Mouse (Mus musculus) myocyte (in vitro differentiated cells): Measurements from ENCODE around the gene Hoxd12. TPM values are rescaled to one million over a fixed set of nuclear protein-coding genes. Genes with fewer than 3 reads are reported as not detected.

Experiments
- H3K27me3 ChIP-seq: one replicate; pipeline ENCODE4 v1.6.1; 2011; ENCODE audit not compliant: control insufficient read depth, insufficient read depth, insufficient read length
- H3K36me3 ChIP-seq: one replicate; pipeline ENCODE4 v1.6.1; 2011; ENCODE audit not compliant: control insufficient read depth, insufficient read depth
- H3K4me2 ChIP-seq: one replicate; pipeline ENCODE4 v1.6.1; 2011; ENCODE audit warnings: low read depth, control low read depth
- H3K4me3 ChIP-seq: one replicate; pipeline ENCODE4 v1.5.1; 2011; ENCODE audit warnings: mild to moderate bottlenecking, control low read depth, moderate library complexity
- H3K79me2 ChIP-seq: one replicate; pipeline ENCODE4 v1.6.1; 2011; ENCODE audit not compliant: control insufficient read depth, insufficient read depth
- H3ac ChIP-seq: one replicate; pipeline ENCODE4 v1.6.1; 2011; ENCODE audit not compliant: control insufficient read depth, insufficient read length
- CEBPB ChIP-seq: IDR thresholded peaks from 2 replicates; pipeline ENCODE4 v1.6.1; 2011; ENCODE audit warnings: mild to moderate bottlenecking, moderate library complexity; ENCODE audit not compliant: poor library complexity, insufficient read depth, severe bottlenecking
- E2F4 ChIP-seq: IDR thresholded peaks from one replicate; pipeline ENCODE4 v1.6.1; 2011; ENCODE audit warnings: mild to moderate bottlenecking, control low read depth, moderate library complexity; ENCODE audit not compliant: insufficient read depth
- MAX ChIP-seq: IDR thresholded peaks from one replicate; pipeline ENCODE4 v1.6.1; 2011; ENCODE audit warnings: low read depth, mild to moderate bottlenecking, control low read depth
- MYOD1 ChIP-seq, 3 experiments: IDR thresholded peaks; one replicate each; pipeline ENCODE4 v1.6.1; 2011; ENCODE audit warnings: control low read depth in 2 of 3, low read depth in 2 of 3, mild to moderate bottlenecking in 2 of 3, moderate library complexity in 1 of 3; ENCODE audit not compliant: insufficient read length in 2 of 3, control insufficient read depth in 1 of 3
- MYOG ChIP-seq, 3 experiments: IDR thresholded peaks; one replicate each; pipeline ENCODE4 v1.6.1; 2011; ENCODE audit warnings: control low read depth in 2 of 3, low read depth in 2 of 3, mild to moderate bottlenecking in 2 of 3; ENCODE audit not compliant: insufficient read length in 2 of 3, control insufficient read depth in 1 of 3, insufficient read depth in 1 of 3
- POLR2A ChIP-seq: IDR thresholded peaks from one replicate; pipeline ENCODE4 v1.6.1; 2011; ENCODE audit warnings: low read depth, mild to moderate bottlenecking, control low read depth, moderate library complexity; ENCODE audit not compliant: insufficient read length
- POLR2AphosphoS2 ChIP-seq: IDR thresholded peaks from one replicate; pipeline ENCODE4 v1.6.1; 2011; ENCODE audit warnings: low read depth, control low read depth; ENCODE audit not compliant: insufficient read length
- REST ChIP-seq: IDR thresholded peaks from one replicate; pipeline ENCODE4 v1.6.1; 2011; ENCODE audit warnings: mild to moderate bottlenecking, control low read depth, moderate library complexity; ENCODE audit not compliant: insufficient read depth, insufficient read length
- SRF ChIP-seq: IDR thresholded peaks from one replicate; pipeline ENCODE4 v1.6.1; 2011; ENCODE audit warnings: low read depth; ENCODE audit not compliant: control insufficient read depth, insufficient read length
- TCF12 ChIP-seq: IDR thresholded peaks from one replicate; pipeline ENCODE4 v1.6.1; 2011; ENCODE audit warnings: mild to moderate bottlenecking, control low read depth; ENCODE audit not compliant: poor library complexity, insufficient read depth, severe bottlenecking
- TCF3 ChIP-seq: IDR thresholded peaks from one replicate; pipeline ENCODE4 v1.6.1; 2011; ENCODE audit warnings: low read depth, control low read depth; ENCODE audit not compliant: insufficient read length
- USF1 ChIP-seq: IDR thresholded peaks from one replicate; pipeline ENCODE4 v1.6.1; 2011; ENCODE audit warnings: low read depth, mild to moderate bottlenecking, control low read depth, moderate library complexity
- polyA plus RNA-seq: library from polyadenylated mRNA; unstranded; fragments of >200 nt; fragmentation: generic; extraction: Trizol; gene quantifications from one replicate; pipeline ENCODE4 v1.2.1, GENCODE M21; 2012; ENCODE audit warnings: missing spikeins

Hoxd12 gene
- polyA plus RNA-seq, 1 experiment = not detected

DNA sequence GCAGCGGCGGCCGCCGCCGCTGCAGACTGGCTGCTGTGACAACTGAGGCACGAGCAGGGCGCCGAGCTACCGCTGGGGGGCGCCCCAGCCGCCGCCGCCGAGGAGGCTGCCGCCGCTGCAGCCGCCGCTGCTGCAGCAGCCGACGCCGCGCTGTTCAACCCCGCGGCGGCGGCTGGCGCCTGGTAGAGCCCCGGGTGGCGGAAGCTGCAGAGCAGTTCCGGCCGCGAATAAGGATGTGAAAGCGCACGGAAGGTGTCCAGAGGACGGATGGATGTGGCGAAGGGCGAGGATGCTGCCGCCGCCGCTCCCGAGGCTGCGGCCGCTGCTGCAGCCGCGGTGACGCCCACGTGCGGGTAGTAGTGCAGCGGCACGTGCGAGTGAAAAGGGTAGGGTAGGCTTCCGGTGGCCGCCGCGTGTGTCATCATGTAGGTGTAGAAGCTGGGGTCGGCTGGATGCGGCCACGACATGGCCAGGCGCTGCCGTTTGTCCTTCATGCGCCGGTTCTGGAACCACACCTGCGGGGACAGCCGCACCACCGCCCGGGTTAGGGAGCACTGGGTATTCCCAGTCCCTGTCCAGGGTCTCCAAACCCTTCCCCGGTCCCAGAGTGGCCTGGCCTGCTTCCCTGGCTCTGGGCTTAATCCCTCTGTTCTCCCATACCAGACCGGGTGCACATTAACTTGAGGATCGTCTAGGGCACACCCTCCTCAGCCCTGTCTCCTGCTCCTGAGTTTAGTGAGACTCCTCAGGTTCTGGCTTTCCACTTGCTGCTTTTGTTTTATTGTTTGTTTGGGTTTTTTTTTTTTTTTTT, 18.8 kb upstream of the Hoxd12 start:
- no peaks in the 10 kb centered on the region for H3K36me3 ChIP-seq
- no peak overlapping the region for H3ac ChIP-seq
- H3K4me2 ChIP-seq = no peak overlapping the region
- no peak overlapping the region for H3K4me3 ChIP-seq
- peaks cover 42% of the 10 kb centered on the region for H3K27me3 ChIP-seq
- no peaks in the 10 kb centered on the region for H3K79me2 ChIP-seq
- TF ChIP-seq SRF = no peak
- no peak for TF ChIP-seq TCF12

- no peak for TF ChIP-seq TCF3
- no peak for TF ChIP-seq POLR2A
- TF ChIP-seq MAX = no peak
- TF ChIP-seq CEBPB = no peak
- no peak for TF ChIP-seq USF1
- TF ChIP-seq REST = no peak
- TF ChIP-seq POLR2AphosphoS2 = no peak
- no peak for TF ChIP-seq MYOD1 (IDR thresholded peaks at IDR 0.05; ENCODE audit: control insufficient read depth in 1 of 3, insufficient read length in 2 of 3, low read depth in 2 of 3)
- TF ChIP-seq SRF = no peak
- no peak for TF ChIP-seq MYOG (IDR thresholded peaks at IDR 0.05; ENCODE audit: control insufficient read depth in 1 of 3, insufficient read depth in 1 of 3, insufficient read length in 2 of 3, low read depth in 2 of 3)
- no peak for TF ChIP-seq TCF12
- TF ChIP-seq E2F4 = no peak
- no peak overlapping the region for H3K4me3 ChIP-seq
- H3K4me2 ChIP-seq = no peak overlapping the region
- H3K79me2 ChIP-seq = no peaks in the 10 kb centered on the region
- no peak overlapping the region for H3ac ChIP-seq
- peaks cover 43% of the 10 kb centered on the region for H3K27me3 ChIP-seq
- H3K36me3 ChIP-seq = no peaks in the 10 kb centered on the region
Observed at GRCm38 (mm10) chr2:74656632-74657021, 18.2 kb upstream of the Hoxd12 start.

DNA sequence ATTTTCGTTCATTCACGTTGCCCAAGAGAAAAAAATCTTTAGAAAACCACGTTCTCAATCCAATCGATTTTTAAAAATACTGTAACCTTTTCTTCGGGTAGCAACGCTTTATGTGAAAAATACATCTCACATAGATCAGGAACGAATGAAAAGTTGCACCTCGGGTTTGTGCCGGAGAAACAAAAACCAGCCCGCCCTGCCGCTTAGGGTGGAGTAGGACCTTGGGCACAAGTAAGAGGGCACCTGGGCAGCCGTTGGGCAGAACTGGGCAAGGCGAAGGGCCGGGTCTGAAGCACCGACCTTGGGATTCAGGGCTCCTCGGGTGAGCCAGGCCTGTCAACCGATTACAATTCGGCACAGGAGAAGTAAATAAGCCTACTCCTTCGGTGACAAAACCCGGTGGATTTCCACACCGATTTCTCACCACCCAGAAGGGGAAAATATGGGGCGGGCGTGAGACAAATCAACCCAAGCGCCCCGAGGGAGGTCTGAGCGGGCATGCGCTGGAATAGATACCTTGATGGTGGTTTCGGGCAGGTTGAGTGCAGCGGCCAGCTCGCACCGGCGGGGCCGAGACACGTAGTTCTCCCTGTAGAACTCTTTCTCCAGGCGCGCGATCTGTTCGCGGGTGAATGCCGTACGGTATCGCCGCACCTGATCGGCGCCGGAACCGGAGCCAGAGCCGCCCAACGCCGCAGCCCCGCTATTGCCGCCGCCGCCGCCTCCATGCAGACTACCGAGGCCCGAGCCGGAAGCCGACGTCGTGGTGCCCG, 17.4 kb upstream of the Hoxd12 start:
- Histone ChIP-seq H3K4me3 (no peak overlapping the region), H3K36me3 (no peaks in the 10 kb centered on the region), H3K79me2 (no peaks in the 10 kb centered on the region), H3ac (no peak overlapping the region), H3K27me3 (peaks cover 48% of the 10 kb centered on the region), H3K4me2 (no peak overlapping the region)
- no peak for TF ChIP-seq E2F4
- no peak for TF ChIP-seq POLR2AphosphoS2
- no peak for TF ChIP-seq MYOD1 (IDR thresholded peaks at IDR 0.05; ENCODE audit: control insufficient read depth in 1 of 3, insufficient read length in 2 of 3, low read depth in 2 of 3)

GRCm38 (mm10) chr2:74658024-74658666, 16.7 kb upstream of the Hoxd12 start:
- TF ChIP-seq MYOD1 (IDR thresholded peaks at IDR 0.05; ENCODE audit: control insufficient read depth in 1 of 3, insufficient read length in 2 of 3, low read depth in 2 of 3) = no peak
- TF ChIP-seq POLR2AphosphoS2 = no peak
- no peak for TF ChIP-seq MYOG (IDR thresholded peaks at IDR 0.05; ENCODE audit: control insufficient read depth in 1 of 3, insufficient read depth in 1 of 3, insufficient read length in 2 of 3, low read depth in 2 of 3)
- no peak for TF ChIP-seq MAX
- no peak for TF ChIP-seq E2F4
- no peak for TF ChIP-seq USF1
- TF ChIP-seq CEBPB = no peak
- no peak for TF ChIP-seq REST
- TF ChIP-seq TCF12 = no peak
- TF ChIP-seq POLR2A = no peak
- no peak for TF ChIP-seq SRF
- peaks cover 52% of the 10 kb centered on the region for H3K27me3 ChIP-seq
- no peak overlapping the region for H3K4me3 ChIP-seq

DNA sequence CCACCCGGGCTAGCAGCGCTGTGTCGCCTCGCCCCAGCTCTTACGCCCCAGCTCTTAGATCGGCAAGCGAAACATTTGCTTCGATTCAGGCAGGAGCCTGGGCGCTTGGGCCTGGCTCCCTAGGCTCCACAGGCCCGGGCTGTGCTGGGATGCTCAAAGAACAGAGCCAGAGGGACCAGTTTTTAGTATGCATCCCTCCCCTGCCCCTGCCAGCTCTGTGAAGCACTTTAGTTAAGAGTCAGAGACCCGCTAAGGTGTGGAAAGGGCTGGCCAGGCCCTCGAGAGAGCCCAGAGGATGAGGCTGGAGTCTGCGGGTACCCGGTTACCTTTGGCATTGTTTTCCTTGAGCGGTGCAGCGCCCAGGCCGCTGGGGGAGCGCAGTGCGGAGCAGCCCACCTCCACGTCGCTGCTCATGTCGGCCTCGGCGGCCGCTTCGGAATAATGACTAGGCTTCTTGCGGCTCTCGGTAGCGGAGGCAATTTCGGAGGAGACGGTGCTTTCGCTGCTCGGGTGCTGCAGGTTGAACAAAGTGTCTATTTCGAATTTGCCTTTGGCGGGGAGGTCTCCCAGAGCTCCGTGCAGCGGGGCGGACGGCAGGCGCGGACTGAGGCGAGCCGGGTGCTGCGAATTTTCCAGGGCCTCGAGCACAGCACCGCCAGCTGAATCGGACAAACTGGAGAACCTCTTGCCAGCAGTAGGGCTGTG, 16.0 kb upstream of the Hoxd12 start:
- H3ac ChIP-seq = no peak overlapping the region
- H3K36me3 ChIP-seq = no peaks in the 10 kb centered on the region
- no peak overlapping the region for H3K4me2 ChIP-seq
- TF ChIP-seq E2F4 (no peak), MYOG (IDR thresholded peaks at IDR 0.05; ENCODE audit: control insufficient read depth in 1 of 3, insufficient read depth in 1 of 3, insufficient read length in 2 of 3, low read depth in 2 of 3) (no peak), REST (no peak), CEBPB (no peak), POLR2AphosphoS2 (no peak), SRF (no peak), MAX (no peak), USF1 (no peak), POLR2A (no peak), TCF3 (no peak), MYOD1 (IDR thresholded peaks at IDR 0.05; ENCODE audit: control insufficient read depth in 1 of 3, insufficient read length in 2 of 3, low read depth in 2 of 3) (no peak), TCF12 (no peak)
- no peak overlapping the region for H3K4me3 ChIP-seq
- H3K79me2 ChIP-seq = no peaks in the 10 kb centered on the region
- H3K27me3 ChIP-seq = peaks cover 55% of the 10 kb centered on the region

More at GRCm38 (mm10) chr2:74658024-74658666, 16.7 kb upstream of the Hoxd12 start:
- Histone ChIP-seq H3K4me2 (no peak overlapping the region), H3K36me3 (no peaks in the 10 kb centered on the region), H3ac (no peak overlapping the region), H3K79me2 (no peaks in the 10 kb centered on the region)
